Mouse (Mus musculus) adrenal gland, postnatal 4 days (tissue): ENCODE data around the gene Cul4a. TPM values are rescaled to one million over a fixed set of nuclear protein-coding genes. Genes with fewer than 3 reads are reported as not detected.
"Not testable (repeated sequence)": the region's sequence is repeated elsewhere in the genome, so short reads cannot be mapped to it uniquely, and the experiment has no call there.

Source experiments
- DNase-seq, 2 experiments: peaks; one replicate each; pipeline ENCODE4 v3.0.0; 2021 to 2022; ENCODE audit warnings: low spot score in 2 of 2, mixed read lengths in 2 of 2
- total RNA-seq, 2 experiments: library from RNA; stranded (reverse); gene quantifications; 2 replicates each; pipeline ENCODE4 v1.2.3; 2021

Gene Cul4a
- total RNA-seq, 2 experiments from 2014 or later, result 135 to 137 TPM

DNA sequence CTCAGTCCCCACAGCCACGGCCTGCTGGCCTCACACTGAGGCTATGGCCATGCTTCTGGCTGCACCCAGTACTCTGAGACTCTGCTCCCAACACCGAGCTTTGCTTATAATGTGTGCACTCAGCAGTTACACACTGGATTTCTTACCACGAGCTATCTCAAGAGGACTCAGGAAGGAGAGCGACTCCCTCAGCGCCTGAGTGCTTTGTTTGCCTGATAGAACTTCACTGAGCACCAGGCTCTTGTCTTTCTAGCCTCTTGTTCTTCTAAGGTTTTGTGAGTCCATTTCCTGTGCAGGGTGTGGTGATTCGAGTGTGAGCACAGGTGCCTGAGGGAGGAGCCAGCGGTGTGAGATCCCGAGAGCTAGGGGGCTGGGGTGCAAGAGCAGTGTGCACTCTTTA lies 19.5 kb downstream of the Cul4a start:
- DNase-seq, result no peak

DNA sequence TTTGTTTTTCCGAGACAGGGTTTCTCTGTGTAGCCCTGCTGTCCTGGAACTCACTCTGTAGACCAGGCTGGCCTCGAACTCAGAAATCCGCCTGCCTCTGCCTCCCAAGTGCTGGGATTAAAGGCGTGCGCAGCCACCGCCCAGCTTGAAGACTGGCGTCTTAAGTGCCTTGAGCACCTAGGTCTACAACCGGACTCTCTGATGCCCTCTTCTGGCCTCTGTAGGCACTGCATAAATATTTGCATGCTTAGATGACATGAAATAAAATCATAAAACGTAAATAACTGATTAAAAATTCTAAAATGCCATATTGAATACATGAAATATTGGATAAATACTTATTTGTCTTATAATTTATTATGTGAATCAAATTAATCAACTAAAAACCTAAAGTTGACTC lies 26.8 kb downstream of the Cul4a start:
- DNase-seq, result not testable (repeated sequence)

DNA sequence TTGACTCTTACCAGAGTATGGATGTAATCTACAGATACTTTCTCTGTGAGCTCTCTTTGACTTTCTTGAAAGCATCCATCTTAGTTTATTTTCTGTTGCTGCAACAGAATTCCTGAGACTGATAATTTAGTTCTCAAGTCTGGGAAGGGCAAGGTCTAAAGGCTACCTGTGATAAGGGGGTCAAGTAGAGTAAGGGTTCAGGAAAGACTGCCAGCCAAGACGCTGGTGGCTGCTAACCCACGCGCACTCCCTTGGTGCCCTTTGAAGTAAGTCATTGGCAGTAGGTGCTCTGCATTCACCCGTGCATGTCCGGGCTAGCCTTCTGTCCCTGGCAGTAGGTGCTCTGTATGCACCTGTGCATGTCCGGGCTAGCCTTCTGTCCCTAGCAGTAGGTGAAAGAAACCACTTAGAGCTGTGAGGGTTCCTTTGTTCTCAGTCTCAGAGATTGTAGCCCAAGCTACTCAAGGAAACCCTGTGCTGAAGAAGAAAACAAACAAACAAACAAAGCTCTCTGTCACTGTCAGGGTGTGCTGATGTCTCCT lies 34.3 kb downstream of the Cul4a start:
- DNase-seq, result no peak

DNA sequence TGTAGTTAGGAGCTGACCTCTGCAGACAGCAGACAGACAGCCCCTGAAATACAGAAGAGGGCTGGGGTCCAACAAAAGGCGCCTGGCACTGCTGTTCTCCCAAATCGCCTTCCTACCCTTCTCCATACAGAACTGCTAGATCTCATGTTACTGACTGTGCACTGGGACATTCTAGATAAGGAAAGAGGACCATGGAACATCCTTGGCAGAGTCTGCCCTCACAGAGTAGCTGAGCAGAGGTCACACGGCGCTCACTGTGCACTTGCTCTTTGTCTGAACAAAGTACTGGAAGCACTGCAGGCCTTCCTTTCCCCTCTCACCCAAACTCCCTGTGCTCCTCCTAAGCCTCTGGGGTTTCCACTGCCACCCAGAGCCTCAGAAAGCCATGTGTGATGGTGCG lies 36.3 kb downstream of the Cul4a start:
- DNase-seq, result no peak

DNA sequence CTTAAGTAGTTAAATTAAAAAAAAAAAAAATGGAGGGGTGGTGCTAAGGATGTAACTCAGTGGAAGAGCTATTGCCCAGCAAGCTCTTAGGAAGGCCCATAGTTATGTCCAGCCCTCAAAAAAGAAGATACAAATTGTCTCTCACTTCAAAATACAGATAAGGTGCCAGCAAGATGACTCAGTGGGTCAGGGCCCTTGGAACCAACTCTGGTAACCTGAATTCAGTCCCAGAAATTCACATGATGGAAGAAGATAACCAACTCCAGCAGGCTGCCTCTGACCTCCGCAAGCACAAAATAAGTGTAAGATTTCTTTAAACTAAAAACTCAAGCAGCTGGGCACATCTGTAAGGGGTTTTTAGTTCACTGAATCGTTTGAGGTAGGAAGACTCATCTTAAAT lies 43.1 kb downstream of the Cul4a start:
- DNase-seq, result no peak

DNA sequence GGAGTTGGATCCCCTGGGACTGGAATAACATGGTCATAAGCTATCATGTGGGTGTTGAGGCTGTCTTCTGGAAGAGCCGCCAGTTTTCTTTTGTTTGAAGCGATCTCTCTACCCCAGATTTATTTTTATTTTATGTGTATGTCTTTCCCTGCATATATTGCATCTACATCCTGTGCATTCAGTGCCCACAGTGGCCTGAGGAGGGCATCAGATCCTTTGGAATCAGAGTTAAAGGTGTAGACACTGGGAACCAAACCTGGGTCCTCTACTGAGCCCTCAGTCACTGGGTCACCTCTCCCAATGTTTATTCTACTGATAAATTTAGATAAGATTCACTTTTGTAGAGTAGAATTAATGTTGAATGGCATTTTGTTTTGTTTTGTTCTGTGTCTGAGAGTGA lies 43.9 kb downstream of the Cul4a start:
- no peak for DNase-seq

DNA sequence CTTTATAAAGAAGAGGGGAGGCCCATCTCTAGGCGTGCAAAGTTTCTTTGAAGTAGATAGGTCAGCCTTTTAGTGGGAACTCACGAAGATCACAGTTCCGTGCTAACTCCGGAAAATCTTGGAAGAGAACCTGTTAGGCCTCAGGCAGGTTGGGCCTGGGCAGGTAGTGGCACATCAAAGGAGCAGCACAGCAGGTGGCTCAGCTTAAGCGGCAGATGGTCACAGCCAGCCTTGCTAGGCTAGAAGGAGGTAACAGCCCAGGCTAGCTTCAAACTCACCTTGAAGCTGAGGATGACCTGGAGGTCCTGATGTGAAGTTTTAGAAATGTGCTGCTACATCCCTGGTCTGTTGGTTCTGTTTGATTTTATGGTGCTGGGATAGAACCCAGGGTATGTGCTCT lies 44.4 kb downstream of the Cul4a start:
- no peak for DNase-seq

DNA sequence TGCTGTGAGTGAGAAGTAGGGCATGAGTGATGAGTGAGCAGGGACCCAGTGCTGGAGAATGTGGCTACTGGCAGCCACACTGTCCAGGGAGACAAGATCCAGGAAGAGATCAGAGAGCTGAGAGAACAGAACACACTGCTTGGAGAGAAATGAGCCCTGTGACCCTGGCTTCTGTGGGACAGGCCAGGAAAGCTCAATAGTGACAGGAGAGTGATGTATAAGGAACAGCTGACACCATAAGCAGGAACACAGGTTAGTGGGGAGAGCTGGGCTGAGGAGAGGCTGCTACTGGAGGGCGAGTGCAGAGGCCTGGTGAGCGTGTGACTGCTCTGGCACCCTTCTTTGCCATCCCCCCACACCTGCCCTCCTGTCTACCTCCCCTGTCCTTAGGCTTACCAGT lies 45.5 kb downstream of the Cul4a start:
- no peak for DNase-seq

DNA sequence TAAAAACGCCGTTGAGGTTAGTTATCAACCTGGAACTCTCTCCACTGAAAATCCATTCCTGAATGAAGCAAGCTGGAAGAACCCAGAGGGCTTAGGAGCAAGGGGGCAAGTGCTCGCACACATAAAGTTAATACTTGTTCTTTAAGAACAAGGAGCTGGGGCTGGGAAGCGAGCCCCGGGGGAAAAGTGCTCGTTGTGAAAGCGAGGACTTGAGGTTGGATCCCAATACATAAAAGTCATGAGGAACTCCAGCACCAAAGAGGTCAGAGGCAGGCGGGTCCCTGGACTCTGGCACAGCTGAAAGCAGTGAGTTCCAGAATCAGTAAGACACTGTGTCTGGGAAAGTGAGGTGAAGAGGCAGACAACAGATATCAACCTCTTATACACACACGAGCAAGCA lies 48.7 kb downstream of the Cul4a start:
- no peak for DNase-seq

DNA sequence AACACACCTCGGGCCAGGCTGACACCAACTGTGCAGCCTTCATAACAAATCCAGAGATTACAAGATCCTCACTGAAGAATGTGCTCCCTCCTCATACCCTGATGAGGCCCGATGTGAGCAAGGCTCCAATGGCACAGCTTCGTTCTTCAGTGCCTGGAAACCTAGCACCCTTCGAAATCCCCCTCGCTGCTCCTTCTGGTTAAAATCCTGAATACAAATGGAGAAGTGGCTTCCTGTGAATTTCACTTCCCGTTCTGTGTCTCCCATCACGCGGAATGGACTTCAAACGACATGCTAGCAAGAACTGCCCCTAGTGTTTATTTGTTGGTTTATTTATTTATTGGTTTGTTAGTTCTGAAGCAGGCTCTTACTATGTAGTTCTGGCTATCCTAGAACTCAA lies 49.9 kb downstream of the Cul4a start:
- no peak for DNase-seq

DNA sequence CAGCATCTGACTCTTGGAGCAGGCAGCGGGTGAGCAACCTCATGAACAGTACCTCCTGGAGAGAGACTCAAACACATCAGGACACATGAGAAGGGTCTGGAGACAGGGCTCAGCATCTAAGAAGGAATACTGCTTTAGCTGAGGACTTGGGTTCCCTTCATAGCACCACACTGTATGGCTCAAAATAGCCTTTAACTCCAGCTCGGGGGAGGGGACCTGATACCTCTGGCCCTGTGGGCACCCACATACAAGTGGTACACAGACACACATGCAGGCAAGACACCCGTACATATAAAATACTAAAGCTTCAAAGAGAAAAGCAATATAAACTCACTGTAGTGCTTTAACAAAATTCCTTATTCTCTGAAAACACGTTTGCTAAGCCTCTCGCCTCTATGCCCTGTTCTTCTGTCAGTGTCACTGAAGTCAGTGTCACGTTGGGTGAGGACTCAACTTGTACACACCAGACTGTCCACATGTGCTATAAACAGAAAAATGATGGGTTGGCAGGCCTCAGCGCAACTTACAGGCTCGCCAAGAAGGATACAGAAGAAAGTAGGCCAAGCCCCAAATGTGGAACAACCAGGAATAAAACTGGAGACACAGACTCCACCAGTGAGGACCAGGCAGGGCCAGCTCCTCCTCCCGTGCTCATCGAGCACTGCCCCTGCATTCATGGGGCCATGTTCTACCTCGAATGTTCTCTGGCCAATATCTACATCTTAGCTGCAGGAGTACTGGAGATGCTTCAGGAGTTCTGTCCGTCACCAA lies 51.1 kb downstream of the Cul4a start:
- no peak for DNase-seq

DNA sequence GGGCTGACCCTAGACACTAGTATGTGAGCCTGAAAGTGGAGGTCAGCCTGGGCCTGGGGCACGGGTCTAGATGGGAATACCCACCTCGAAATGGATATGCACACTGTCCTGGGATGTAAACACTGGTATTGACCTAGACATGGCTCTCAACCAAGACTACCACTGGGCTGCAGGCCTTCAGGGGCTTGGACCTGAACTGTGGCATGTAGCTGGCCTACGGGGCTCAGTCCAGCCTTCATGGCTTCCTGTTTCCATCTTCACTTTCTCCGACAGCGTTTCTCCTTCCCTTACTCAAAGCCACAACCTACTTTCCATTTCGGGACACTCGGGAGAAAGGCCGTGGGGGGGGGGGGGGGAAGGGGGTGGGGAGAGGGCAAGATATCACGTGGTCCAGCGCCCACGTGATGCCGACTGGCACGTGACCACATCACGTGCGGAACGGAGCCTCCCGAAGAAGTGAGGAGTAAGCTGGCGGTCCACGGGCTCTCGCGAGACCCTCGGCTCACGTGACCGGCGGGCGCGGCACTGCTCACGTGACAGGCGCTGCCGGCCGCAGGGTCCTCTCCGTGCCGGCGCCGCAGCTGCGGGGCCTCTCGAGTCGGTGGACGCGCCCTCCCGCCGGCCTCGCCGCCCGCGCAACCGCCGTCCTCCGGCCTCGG lies 53.4 kb downstream of the Cul4a start, which contains the start of gene Lamp1:
Gene Lamp1 (plus strand): TSS at position 444 of the 659 bp plus-strand sequence.
- DNase-seq, result peak; percentile 94 to 99

DNA sequence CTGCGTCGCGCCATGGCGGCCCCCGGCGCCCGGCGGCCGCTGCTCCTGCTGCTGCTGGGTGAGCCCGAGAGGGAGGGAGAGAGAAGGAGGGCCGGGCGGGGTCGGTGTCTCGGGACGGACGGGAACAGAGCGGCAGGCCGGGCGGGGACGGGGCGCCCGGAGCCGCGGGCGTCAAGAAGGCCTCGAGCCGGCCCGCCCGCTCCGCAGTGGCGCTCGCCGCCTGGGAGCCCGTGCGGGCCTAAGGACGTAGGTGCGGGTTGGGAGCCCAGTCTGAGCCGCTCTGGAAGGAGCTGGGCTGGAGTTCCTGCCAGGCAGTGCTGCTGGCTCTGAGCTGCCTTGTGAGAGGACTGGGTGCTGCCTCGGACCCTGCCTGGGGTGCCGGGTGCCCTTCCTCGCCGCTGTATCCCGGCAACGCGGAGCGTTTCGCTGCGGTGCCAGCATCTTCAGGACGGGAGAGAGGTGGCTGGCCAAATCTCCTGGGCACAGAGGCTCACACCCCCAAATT lies 54.0 kb downstream of the Cul4a start:
- DNase-seq, result no peak

DNA sequence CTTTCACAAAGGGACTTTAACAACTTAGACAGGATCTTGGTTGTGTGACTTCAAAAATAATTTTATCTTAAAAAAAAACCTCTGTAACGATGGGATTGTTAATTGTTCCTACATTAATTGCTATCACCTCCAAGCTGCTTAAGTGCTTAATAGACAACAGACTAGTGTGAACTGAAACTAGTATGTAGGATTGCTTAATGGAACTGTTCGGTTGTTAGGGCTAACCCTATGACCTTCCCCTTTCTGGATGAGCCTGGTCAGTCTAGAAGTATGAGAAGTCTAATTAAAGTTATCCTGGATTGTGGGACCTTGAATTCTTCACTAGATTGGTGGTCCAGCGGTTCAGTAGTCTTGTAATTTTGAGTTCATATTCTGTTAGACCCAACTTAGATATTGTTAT lies 55.3 kb downstream of the Cul4a start:
- no peak for DNase-seq

DNA sequence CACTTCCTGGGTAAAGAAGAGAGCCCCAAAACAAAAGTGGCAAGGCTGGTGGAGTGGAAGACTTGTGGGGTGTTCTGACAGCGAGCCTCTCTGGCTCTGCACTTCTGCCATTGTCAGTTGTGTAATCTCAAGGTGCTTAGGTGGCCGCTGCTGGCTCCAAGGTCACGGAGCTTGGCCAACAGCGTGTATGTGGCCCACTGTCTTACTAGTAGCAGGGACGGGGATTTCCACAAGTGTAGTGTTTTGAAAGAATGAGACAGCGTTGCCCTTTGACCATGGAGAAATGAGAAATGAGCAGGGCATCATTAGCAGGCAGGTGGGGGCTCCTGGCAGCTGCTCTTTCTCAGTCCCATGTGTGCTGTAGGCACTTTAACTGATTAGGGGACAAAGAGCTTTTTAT lies 56.7 kb downstream of the Cul4a start:
- no peak for DNase-seq

DNA sequence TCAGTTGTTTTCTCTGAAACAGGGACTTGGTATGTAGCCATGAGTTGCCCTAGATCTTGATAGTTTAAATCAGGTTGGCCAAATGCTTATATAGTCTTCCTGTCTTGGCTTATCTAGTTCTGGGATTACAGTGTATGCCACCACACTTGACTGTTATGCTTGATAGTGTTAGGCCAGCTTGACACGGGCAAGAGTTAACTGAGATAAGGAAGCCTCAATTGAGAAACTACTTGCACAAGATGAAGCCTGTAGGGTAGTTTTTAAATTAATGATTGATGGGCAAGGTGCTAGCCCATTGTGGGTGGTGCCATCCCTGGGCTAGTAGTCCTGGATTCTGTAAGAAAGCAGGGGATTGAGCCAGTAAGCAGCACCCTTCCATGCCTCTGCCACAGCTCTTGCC lies 58.1 kb downstream of the Cul4a start:
- DNase-seq, result no peak

DNA sequence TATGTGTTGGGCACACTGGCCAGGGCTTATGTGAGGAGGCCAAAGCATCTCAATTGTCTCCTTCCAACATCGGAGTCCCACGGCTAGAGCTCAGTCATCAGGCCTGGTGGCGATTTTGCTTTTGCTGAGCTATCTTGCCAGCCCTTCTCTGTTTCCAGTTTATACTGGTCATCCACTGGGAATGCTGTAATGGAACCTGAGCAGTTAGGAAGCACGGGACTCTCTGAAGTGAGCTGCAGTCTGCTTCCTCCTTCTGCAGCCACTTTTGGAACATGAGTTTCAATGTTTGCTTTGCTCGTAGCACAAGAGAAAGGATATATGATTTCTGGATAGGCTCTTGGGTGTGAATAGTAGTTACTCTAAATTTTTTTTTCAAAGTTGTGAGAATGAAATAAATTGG lies 58.9 kb downstream of the Cul4a start:
- no peak for DNase-seq

DNA sequence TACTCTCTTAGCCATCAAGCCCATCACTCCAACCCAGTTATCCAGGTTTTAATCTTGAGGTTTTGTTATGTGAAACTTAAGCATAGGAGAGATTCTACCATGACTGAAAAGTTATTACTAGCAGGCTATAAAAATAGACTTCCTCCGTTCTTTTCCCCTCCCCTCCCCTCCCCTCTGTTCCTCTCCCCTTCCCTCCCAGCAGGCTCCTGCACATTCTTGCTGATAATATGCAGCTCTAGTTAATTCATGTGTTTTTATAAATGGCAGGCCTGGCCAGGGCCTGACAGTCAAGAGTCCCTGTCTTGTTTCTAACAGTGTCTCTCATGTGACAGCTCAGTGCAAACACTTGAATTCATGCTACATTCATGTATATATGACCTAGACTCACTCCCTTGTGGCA lies 65.1 kb downstream of the Cul4a start:
- no peak for DNase-seq

DNA sequence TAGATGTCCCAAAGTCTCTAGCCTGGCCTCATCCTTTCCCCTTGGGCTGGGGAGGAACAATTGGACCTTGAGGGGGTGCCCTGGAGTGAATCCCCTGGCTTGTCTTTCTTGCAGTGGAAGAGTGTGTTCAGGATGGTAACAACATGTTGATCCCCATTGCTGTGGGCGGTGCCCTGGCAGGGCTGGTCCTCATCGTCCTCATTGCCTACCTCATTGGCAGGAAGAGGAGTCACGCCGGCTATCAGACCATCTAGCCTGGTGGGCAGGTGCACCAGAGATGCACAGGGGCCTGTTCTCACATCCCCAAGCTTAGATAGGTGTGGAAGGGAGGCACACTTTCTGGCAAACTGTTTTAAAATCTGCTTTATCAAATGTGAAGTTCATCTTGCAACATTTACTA lies 68.9 kb downstream of the Cul4a start:
- no peak for DNase-seq

DNA sequence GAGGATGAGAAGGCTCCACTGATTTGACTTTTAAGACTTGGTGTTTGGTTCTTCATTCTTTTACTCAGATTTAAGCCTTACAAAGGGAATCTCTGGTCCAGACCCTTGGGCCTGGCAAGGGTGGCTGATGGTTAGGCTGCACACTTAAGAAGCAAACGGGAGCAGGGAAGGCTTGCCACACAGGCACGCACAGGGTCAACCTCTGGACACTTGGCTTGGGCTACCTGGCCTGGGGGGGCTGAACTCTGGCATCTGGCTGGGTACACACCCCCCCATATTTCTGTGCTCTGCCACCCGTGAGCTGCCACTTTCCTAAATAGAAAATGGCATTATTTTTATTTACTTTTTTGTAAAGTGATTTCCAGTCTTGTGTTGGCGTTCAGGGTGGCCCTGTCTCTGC lies 69.4 kb downstream of the Cul4a start:
- DNase-seq, result no peak

DNA sequence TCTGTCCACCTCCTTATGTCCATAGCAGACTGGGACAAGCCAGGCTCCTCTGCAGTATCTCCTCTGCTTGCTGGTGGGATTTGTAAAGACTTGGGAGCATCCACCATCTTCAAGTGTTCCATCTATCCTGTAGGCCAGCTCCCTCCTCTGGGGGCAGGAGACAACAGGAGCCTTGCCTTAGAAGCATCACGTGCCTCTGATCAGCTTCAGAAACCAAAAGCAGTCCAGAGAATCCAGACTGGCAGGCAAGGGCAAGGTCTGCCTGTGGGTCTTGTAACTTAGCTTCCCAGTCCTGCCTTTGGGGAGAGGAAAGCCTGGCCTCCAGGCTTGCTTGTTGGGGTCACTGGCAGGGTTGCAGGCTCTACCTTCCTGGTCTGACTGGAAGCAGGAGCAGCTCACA lies 70.2 kb downstream of the Cul4a start:
- no peak for DNase-seq

DNA sequence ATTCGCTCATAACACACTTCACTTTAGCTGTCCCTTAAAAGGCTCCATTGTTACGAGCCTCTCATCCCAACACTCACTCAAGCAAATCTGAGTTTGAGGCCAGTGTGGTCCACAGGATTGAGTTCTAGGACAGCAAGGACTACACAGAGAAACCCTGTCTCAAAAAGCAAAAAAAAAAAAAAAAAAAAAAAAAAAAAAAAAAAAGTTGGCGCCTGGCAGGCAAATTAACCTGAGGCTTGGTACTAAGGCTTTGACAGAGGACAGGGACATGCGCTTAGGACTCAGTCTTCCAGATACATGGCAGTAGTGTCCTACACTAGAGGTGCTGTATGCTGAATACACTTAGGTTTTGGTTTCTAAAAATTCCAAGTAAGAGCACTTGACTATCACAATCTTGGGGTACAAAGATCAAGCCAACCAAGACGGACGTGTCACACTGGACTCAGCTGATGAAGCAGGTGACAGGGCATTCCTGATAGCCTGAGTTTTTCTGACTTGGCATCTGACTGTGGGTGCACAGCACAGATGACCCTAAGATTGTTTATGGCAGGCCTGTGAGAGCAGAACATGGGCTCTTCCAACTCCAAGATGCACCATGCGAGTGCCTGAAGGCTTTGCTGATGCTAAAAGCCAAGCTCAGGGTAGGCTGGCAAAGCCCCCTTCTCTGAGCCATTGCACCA lies 71.9 kb downstream of the Cul4a start:
- DNase-seq, result no peak
